Mouse (Mus musculus) embryonic facial prominence, embryonic 15.5 days (tissue): Measurements from ENCODE around the gene Fxr2. TPM values are rescaled to one million over a fixed set of nuclear protein-coding genes. Genes with fewer than 3 reads are reported as not detected.

Experiments
- ATAC-seq: fragments of 200-750 bp; cut with Nextera tagmentation; 2 replicates; pipeline ENCODE4 v1.8.0; 2017; ENCODE audit warnings: low read depth, moderate TSS enrichment; ENCODE audit not compliant: insufficient number of reproducible peaks, low FRiP score, low TSS enrichment
- H3K27ac ChIP-seq: fragments of 300-500 bp; sonication (generic); replicated peaks from 2 replicates; pipeline ENCODE4 v1.5.1; 2015; ENCODE audit warnings: mild to moderate bottlenecking, inconsistent platforms
- H3K27me3 ChIP-seq: fragments of 300-500 bp; sonication (generic); 2 replicates; pipeline ENCODE4 v1.6.1; 2015; ENCODE audit warnings: inconsistent platforms
- H3K36me3 ChIP-seq: fragments of 300-500 bp; sonication (generic); 2 replicates; pipeline ENCODE4 v1.6.1; 2015; ENCODE audit warnings: mild to moderate bottlenecking, inconsistent platforms
- H3K4me1 ChIP-seq: fragments of 300-500 bp; sonication (generic); 2 replicates; pipeline ENCODE4 v1.6.1; 2015; ENCODE audit warnings: inconsistent platforms
- H3K4me2 ChIP-seq: fragments of 300-500 bp; sonication (generic); replicated peaks from 2 replicates; pipeline ENCODE4 v1.6.1; 2015; ENCODE audit warnings: mild to moderate bottlenecking, inconsistent platforms
- H3K4me3 ChIP-seq: fragments of 300-500 bp; sonication (generic); replicated peaks from 2 replicates; pipeline ENCODE4 v1.5.1; 2015; ENCODE audit warnings: mild to moderate bottlenecking, inconsistent platforms
- H3K9ac ChIP-seq: fragments of 300-500 bp; sonication (generic); 2 replicates; pipeline ENCODE4 v1.6.1; 2015; ENCODE audit warnings: inconsistent platforms
- H3K9me3 ChIP-seq: fragments of 300-500 bp; sonication (generic); replicated peaks from 2 replicates; pipeline ENCODE4 v1.6.1; 2016; ENCODE audit warnings: inconsistent platforms
- WGBS: fragments of 180-500 bp; shearing (Covaris S2); methylation state at CpG from one replicate; pipeline ENCODE4 v1.1.7; 2015; 5-methylcytosine and 5-hydroxymethylcytosine counted together
- polyA plus RNA-seq: library from polyadenylated mRNA; unstranded; fragments of >200 nt; fragmentation: Nextera tagmentation; extraction: Ambion mirVana; gene quantifications from 2 replicates; pipeline ENCODE4 v1.2.1, GENCODE M21; 2015

Fxr2 gene
- polyA plus RNA-seq, 1 experiment from 2014 or later = 33.4 TPM

GRCm38 (mm10) chr11:69662213-69662966 lies 29.6 kb downstream of the Fxr2 start, which contains the start of gene Mpdu1:
TSS of gene Mpdu1 (minus strand) at chr11:69662642.
- Histone ChIP-seq H3K36me3 (peaks cover 53% of the 10 kb centered on the region), H3K9me3 (no peaks in the 10 kb centered on the region), H3K9ac (peak within 1 kb of the TSS; percentile 37), H3K4me1 (peaks cover 18% of the 10 kb centered on the region), H3K27me3 (no peaks in the 10 kb centered on the region), H3K4me2 (peak within 1 kb of the TSS; percentile 48), H3K27ac (peak within 1 kb of the TSS; percentile 96), H3K4me3 (peak within 1 kb of the TSS; percentile 56)
- ATAC-seq = peak; percentile 95
- under 1% methylated on average over 48 of the region's 48 CpGs for WGBS

GRCm38 (mm10) chr11:69662967-69663671 lies 30.3 kb downstream of the Fxr2 start:
- peak overlapping the region; percentile 96 for H3K27ac ChIP-seq
- ATAC-seq = no peak
- peaks cover 18% of the 10 kb centered on the region for H3K4me1 ChIP-seq
- H3K36me3 ChIP-seq = peaks cover 53% of the 10 kb centered on the region
- no peaks in the 10 kb centered on the region for H3K27me3 ChIP-seq
- H3K4me3 ChIP-seq = peak overlapping the region; percentile 56
- H3K9me3 ChIP-seq = no peaks in the 10 kb centered on the region
- WGBS = 67% methylated on average over 13 of the region's 13 CpGs
- peak overlapping the region; percentile 15; the same call in 1 of the 2 replicates for H3K9ac ChIP-seq
- peak overlapping the region; percentile 48 for H3K4me2 ChIP-seq

GRCm38 (mm10) chr11:69663795-69664194 lies 31.0 kb downstream of the Fxr2 start:
- H3K27me3 ChIP-seq = no peaks in the 10 kb centered on the region
- no peak overlapping the region for H3K4me3 ChIP-seq
- peaks cover 53% of the 10 kb centered on the region for H3K36me3 ChIP-seq
- no peaks in the 10 kb centered on the region for H3K9me3 ChIP-seq
- H3K4me1 ChIP-seq = peaks cover 20% of the 10 kb centered on the region
- H3K4me2 ChIP-seq = no peak overlapping the region
- H3K9ac ChIP-seq = no peak overlapping the region
- whole genome bisulfite sequencing = 85% methylated on average over 6 of the region's 6 CpGs
- peak overlapping the region; percentile 96; the same call in 1 of the 2 replicates for H3K27ac ChIP-seq
- no peak for ATAC-seq

DNA sequence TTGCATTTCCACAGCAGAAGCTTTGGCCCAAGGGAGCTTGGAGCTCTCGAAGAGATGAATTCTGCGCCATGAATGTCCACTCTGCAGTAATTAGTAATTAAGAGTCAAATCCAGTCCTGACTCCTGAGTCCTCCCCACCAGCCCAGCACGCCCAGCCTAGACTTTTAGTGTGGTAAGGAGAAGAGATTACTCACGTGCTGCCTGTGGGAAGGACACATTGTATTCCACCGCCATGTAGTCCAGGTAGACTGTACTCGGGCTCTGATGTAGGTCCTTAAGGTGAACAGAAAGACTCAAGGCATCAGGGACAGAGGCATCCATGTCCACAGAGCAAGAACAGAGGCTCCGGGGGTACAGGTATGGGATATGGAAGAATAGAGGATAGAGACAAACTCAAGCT lies 32.1 kb downstream of the Fxr2 start:
- H3K4me2 ChIP-seq = no peak overlapping the region
- H3K36me3 ChIP-seq = peaks cover 57% of the 10 kb centered on the region
- 88% methylated on average over 7 of the region's 7 CpGs for WGBS
- H3K9me3 ChIP-seq = no peaks in the 10 kb centered on the region
- H3K27me3 ChIP-seq = no peaks in the 10 kb centered on the region
- H3K4me1 ChIP-seq = peaks cover 29% of the 10 kb centered on the region
- H3K9ac ChIP-seq = no peak overlapping the region
- no peak for ATAC-seq
- peak overlapping the region; percentile 52 for H3K27ac ChIP-seq
- no peak overlapping the region for H3K4me3 ChIP-seq

GRCm38 (mm10) chr11:69665457-69665960 lies 32.7 kb downstream of the Fxr2 start:
- peaks cover 63% of the 10 kb centered on the region for H3K36me3 ChIP-seq
- no peak for ATAC-seq
- 74% methylated on average over 9 of the region's 9 CpGs for WGBS
- H3K27ac ChIP-seq = peak overlapping the region; percentile 41
- no peaks in the 10 kb centered on the region for H3K27me3 ChIP-seq
- no peaks in the 10 kb centered on the region for H3K9me3 ChIP-seq
- H3K9ac ChIP-seq = no peak overlapping the region
- no peak overlapping the region for H3K4me3 ChIP-seq
- H3K4me2 ChIP-seq = no peak overlapping the region
- H3K4me1 ChIP-seq = peaks cover 35% of the 10 kb centered on the region

- H3K4me3 ChIP-seq = no peak within 1 kb of the TSS
- H3K27me3 ChIP-seq = no peaks in the 10 kb centered on the region
- H3K4me2 ChIP-seq = no peak within 1 kb of the TSS
- peaks cover 67% of the 10 kb centered on the region for H3K36me3 ChIP-seq
- peak within 1 kb of the TSS; percentile 52 for H3K27ac ChIP-seq
- H3K9ac ChIP-seq = no peak within 1 kb of the TSS
- peaks cover 35% of the 10 kb centered on the region for H3K4me1 ChIP-seq
- no peak for ATAC-seq
- no peaks in the 10 kb centered on the region for H3K9me3 ChIP-seq
- 26% methylated on average over 7 of the region's 7 CpGs for WGBS
Measured at GRCm38 (mm10) chr11:69665961-69666664, 33.3 kb downstream of the Fxr2 start, which contains the start of gene Cd68. TSS of gene Cd68 (minus strand) at chr11:69666153.

- 77% methylated on average over 3 of the region's 3 CpGs for WGBS
- Histone ChIP-seq H3K27ac (no peak overlapping the region), H3K36me3 (peaks cover 67% of the 10 kb centered on the region), H3K9ac (no peak overlapping the region), H3K27me3 (no peaks in the 10 kb centered on the region), H3K9me3 (no peaks in the 10 kb centered on the region), H3K4me1 (peaks cover 30% of the 10 kb centered on the region), H3K4me3 (no peak overlapping the region), H3K4me2 (no peak overlapping the region)
- ATAC-seq = no peak
Measured at GRCm38 (mm10) chr11:69666665-69667005, 33.8 kb downstream of the Fxr2 start.

DNA sequence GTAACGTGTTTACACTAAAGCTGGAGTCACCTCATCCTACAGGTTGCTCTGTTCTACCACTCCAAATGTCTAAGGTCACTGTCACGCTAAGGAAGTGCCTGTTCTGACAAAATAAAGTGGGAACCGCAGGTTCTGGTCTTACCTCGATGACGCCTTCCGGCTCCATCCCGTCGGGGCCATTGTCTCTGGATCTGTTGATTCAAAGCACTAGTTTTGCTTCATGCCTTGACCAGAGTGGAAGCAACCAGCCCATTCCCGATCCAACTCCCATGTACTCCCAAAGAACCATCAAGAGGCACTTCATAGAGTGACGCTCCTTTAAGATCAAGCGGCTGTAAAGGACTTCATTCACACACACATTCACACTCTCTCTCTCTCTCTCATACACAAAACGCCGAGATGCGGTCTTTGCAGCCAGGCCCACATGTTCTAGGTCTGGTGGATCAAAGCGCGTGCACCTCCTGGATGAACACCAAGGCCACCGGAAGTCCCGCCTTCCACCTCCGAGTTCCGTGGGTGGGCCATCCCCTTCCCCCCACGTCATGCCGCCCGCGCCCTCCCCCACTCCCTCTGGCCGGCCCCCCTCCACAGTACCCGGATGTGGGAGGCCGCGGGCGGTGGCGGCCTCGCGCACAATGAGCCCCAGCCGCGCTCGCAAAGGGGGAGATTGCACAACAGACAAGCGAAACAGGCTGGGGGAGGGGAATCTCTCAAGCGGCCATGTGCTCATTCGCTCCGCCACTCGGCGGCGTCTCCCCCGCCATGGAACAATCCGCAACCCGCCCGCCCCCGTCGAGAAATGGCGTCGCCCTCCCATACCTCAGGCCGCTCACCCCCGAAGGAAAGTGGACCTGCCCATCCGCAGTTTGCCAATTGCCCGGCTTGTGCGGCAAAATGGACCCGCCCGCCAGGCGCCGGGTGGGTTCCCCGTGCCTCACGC lies 38.3 kb downstream of the Fxr2 start:
- H3K4me2 ChIP-seq = peak overlapping the region; percentile 77
- H3K27ac ChIP-seq = peak overlapping the region; percentile 98
- H3K9me3 ChIP-seq = no peaks in the 10 kb centered on the region
- H3K4me3 ChIP-seq = peak overlapping the region; percentile 61
- H3K9ac ChIP-seq = peak overlapping the region; percentile 83
- H3K27me3 ChIP-seq = no peaks in the 10 kb centered on the region
- H3K4me1 ChIP-seq = peaks cover 23% of the 10 kb centered on the region
- ATAC-seq = peak; percentile 79
- peaks cover 77% of the 10 kb centered on the region for H3K36me3 ChIP-seq
- WGBS = under 1% methylated on average over 55 of the region's 61 CpGs

GRCm38 (mm10) chr11:69671726-69672124 lies 38.9 kb downstream of the Fxr2 start:
- ATAC-seq = no peak; the same call in 1 of the 2 replicates
- peaks cover 23% of the 10 kb centered on the region for H3K4me1 ChIP-seq
- peaks cover 77% of the 10 kb centered on the region for H3K36me3 ChIP-seq
- H3K27ac ChIP-seq = peak overlapping the region; percentile 98
- WGBS = under 1% methylated on average over 43 of the region's 43 CpGs
- peak overlapping the region; percentile 61 for H3K4me3 ChIP-seq
- peak overlapping the region; percentile 77 for H3K4me2 ChIP-seq
- no peaks in the 10 kb centered on the region for H3K27me3 ChIP-seq
- peak overlapping the region; percentile 83 for H3K9ac ChIP-seq
- no peaks in the 10 kb centered on the region for H3K9me3 ChIP-seq

DNA sequence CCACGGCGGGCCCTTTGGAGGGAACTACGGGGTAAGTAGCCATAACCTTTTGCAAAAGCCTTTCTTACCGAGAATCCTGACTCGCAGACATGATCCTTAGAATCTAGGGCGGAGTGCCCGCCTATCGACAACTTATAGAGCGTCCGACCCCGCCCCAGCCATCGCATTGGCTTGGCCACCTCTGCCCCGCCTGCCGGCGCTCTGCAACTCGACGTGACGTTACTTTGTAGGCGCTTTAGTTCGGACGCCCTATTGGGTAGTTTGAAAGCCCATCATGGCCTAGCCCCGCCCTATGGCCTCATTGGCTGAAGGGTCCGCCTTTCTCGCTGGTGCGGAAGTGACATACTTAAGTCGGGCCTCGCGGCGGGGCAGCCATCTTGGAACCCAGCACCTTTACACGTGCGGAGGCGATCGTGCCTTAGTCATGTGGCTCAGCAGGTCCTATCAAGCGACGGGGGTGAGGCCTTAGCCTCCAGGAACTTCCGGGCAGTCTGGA lies 39.5 kb downstream of the Fxr2 start, which contains the start of gene Eif4a1:
TSS of gene Eif4a1 (minus strand) at position 213 of the 496 bp plus-strand sequence.
- peaks cover 23% of the 10 kb centered on the region for H3K4me1 ChIP-seq
- H3K4me2 ChIP-seq = peak within 1 kb of the TSS; percentile 77
- H3K27me3 ChIP-seq = no peaks in the 10 kb centered on the region
- H3K36me3 ChIP-seq = peaks cover 79% of the 10 kb centered on the region
- H3K9me3 ChIP-seq = no peaks in the 10 kb centered on the region
- H3K4me3 ChIP-seq = peak within 1 kb of the TSS; percentile 61
- peak; percentile 98 for ATAC-seq
- peak within 1 kb of the TSS; percentile 83 for H3K9ac ChIP-seq
- peak within 1 kb of the TSS; percentile 98 for H3K27ac ChIP-seq
- under 1% methylated on average over 36 of the region's 36 CpGs for WGBS
